In the genomic region with DNA sequence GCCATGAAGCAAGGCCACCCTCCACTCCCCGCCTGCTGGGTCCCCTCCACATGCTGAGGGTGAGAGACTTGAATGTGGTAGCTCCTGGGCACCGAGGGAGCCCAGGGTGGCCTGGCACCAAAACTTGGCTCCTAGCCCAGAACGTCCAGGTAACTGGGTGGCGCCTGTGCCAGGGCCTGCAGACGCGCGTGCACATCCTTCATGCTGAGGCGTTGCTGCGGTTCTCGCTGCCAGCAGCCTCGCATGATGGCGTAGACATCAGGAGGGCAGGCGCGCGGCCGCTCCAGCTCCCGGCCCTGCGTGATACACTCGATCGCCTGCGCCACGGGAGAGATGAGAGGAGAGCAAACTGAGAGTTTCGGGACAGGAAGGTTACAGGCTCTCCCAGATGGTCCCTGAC, we compare ENCODE assay signal across 9 mouse cellular contexts. TPM values are rescaled to one million over a fixed set of nuclear protein-coding genes. Genes with fewer than 3 reads are reported as not detected.
A peak's percentile ranks its signal among the peaks of the same experiment; 100 is the strongest.
DNase-seq lines count a peak whose midpoint lies in the region; ATAC-seq and TF ChIP-seq lines count a peak whose summit lies in the region.
"Had no signal": no experiment of that assay in that cellular context is flagged by ENCODE, and none has a peak within 500 bp of the region (broad histone marks: within the 10 kb centered on the region; RNA-seq: fewer than 3 reads in every experiment).

No protein-coding gene starts in this region.

- WGBS in cerebellum, adult 2 months, result 13% methylated on average over 23 of the region's 23 CpGs
- 50% methylated on average over 23 of the region's 23 CpGs for WGBS in midbrain, embryonic 14.5 days
- 62% methylated on average over 23 of the region's 23 CpGs for WGBS in midbrain, embryonic 11.5 days
- WGBS in kidney, adult 2 months, result 37% methylated on average over 23 of the region's 23 CpGs
- 41% methylated on average over 23 of the region's 23 CpGs for WGBS in neural tube, embryonic 15.5 days
- WGBS in liver, embryonic 12.5 days (ENCODE audit: insufficient replicate concordance), result 52% methylated on average over 23 of the region's 23 CpGs

- TF ChIP-seq CTCF in cerebellum, adult 2 months (IDR thresholded peaks at IDR 0.05; ENCODE audit: borderline replicate concordance, insufficient read depth, low read depth, low read length), result no peak
- no peak for TF ChIP-seq CTCF in kidney, adult 2 months (conservative IDR thresholded peaks at IDR 0.05; ENCODE audit: insufficient read depth, insufficient read length, low read depth, low read length)

- no peak for TF ChIP-seq POLR2A in cerebellum, adult 2 months (IDR thresholded peaks at IDR 0.05; ENCODE audit: borderline replicate concordance, insufficient read depth, low read length)
- no peak for TF ChIP-seq POLR2A in kidney, adult 2 months (IDR thresholded peaks at IDR 0.05; ENCODE audit: low read depth, low read length)

- H3K9ac ChIP-seq in midbrain, embryonic 14.5 days (replicated peaks; ENCODE audit: low read length), result no peak overlapping the region
- no peak overlapping the region for H3K9ac ChIP-seq in midbrain, embryonic 11.5 days (ENCODE audit: low read length)
- H3K9ac ChIP-seq in neural tube, embryonic 15.5 days (replicated peaks), result no peak overlapping the region; the same call in 1 of the 2 replicates
- no peak overlapping the region for H3K9ac ChIP-seq in liver, embryonic 12.5 days

- no peaks in the 10 kb centered on the region for H3K9me3 ChIP-seq in midbrain, embryonic 14.5 days (ENCODE audit: control insufficient read depth, low read length)
- H3K9me3 ChIP-seq in midbrain, embryonic 11.5 days (ENCODE audit: control insufficient read depth, low read length), result no peaks in the 10 kb centered on the region
- H3K9me3 ChIP-seq in neural tube, embryonic 15.5 days (replicated peaks), result no peaks in the 10 kb centered on the region
- H3K9me3 ChIP-seq in liver, embryonic 12.5 days (replicated peaks), result no peaks in the 10 kb centered on the region

- H3K27me3 ChIP-seq in cerebellum, adult 2 months (ENCODE audit: control insufficient read depth, insufficient read depth, low read length), result no peaks in the 10 kb centered on the region
- no peaks in the 10 kb centered on the region for H3K27me3 ChIP-seq in midbrain, embryonic 14.5 days (ENCODE audit: control insufficient read depth, insufficient read depth, low read length)
- peaks cover 2% of the 10 kb centered on the region; the same call in 1 of the 2 replicates for H3K27me3 ChIP-seq in midbrain, embryonic 11.5 days (ENCODE audit: control insufficient read depth, insufficient read depth, low read length)
- no peaks in the 10 kb centered on the region for H3K27me3 ChIP-seq in kidney, adult 2 months (replicated peaks; ENCODE audit: control insufficient read depth, insufficient read depth, low read length)
- H3K27me3 ChIP-seq in neural tube, embryonic 15.5 days (replicated peaks), result peaks cover 7% of the 10 kb centered on the region; the same call in 1 of the 2 replicates
- H3K27me3 ChIP-seq in liver, embryonic 12.5 days (replicated peaks), result peaks cover 71% of the 10 kb centered on the region

- H3K36me3 ChIP-seq in midbrain, embryonic 14.5 days (ENCODE audit: control insufficient read depth, insufficient read depth, low read length), result no peaks in the 10 kb centered on the region
- H3K36me3 ChIP-seq in midbrain, embryonic 11.5 days (ENCODE audit: control insufficient read depth, insufficient read depth, low read length), result no peaks in the 10 kb centered on the region
- no peaks in the 10 kb centered on the region for H3K36me3 ChIP-seq in kidney, adult 2 months (ENCODE audit: control insufficient read depth, insufficient read depth, low read length)
- no peaks in the 10 kb centered on the region for H3K36me3 ChIP-seq in neural tube, embryonic 15.5 days
- H3K36me3 ChIP-seq in liver, embryonic 12.5 days, result no peaks in the 10 kb centered on the region

- no peak for ATAC-seq in midbrain, embryonic 14.5 days (ENCODE audit: low FRiP score, low TSS enrichment)
- no peak; the same call in 1 of the 2 replicates for ATAC-seq in midbrain, embryonic 11.5 days (ENCODE audit: low FRiP score)
- ATAC-seq in neural tube, embryonic 15.5 days (ENCODE audit: low FRiP score), result 0 out of 2 replicates have a peak, but pooled peaks have one; percentile 19
- no peak for ATAC-seq in liver, embryonic 12.5 days

- peak; percentile 25 to 28 for DNase-seq in cerebellum, adult 2 months
- DNase-seq in cerebellum, adult 9-11 months, result no peak
- DNase-seq in midbrain, embryonic 14.5 days, result no peak
- DNase-seq in midbrain, embryonic 11.5 days (ENCODE audit: low spot score, missing footprints), result no peak
- peak; percentile 46 for DNase-seq in kidney, adult 2 months
- DNase-seq in natural killer cell, adult 2 months (ENCODE audit: low spot score in 2 of 2), result no peak
- DNase-seq: heart, adult 11 months had no signal

- H3K4me1 ChIP-seq in cerebellum, adult 2 months (ENCODE audit: control insufficient read depth, insufficient read depth, low read length), result no peaks in the 10 kb centered on the region
- peaks cover 6% of the 10 kb centered on the region; the same call in 1 of the 2 replicates for H3K4me1 ChIP-seq in midbrain, embryonic 14.5 days (ENCODE audit: control insufficient read depth, insufficient read depth, low read length)
- H3K4me1 ChIP-seq in midbrain, embryonic 11.5 days (ENCODE audit: control insufficient read depth, insufficient read depth, low read length), result no peaks in the 10 kb centered on the region; the same call in none of the 2 replicates
- no peaks in the 10 kb centered on the region for H3K4me1 ChIP-seq in kidney, adult 2 months (ENCODE audit: control insufficient read depth, insufficient read depth, low read length)
- H3K4me1 ChIP-seq in neural tube, embryonic 15.5 days, result peaks cover 20% of the 10 kb centered on the region
- H3K4me1 ChIP-seq in liver, embryonic 12.5 days, result no peaks in the 10 kb centered on the region

- peak overlapping the region; percentile 28 for H3K4me2 ChIP-seq in midbrain, embryonic 14.5 days (ENCODE audit: low read length)
- no peak overlapping the region for H3K4me2 ChIP-seq in midbrain, embryonic 11.5 days
- peak overlapping the region; percentile 38 for H3K4me2 ChIP-seq in neural tube, embryonic 15.5 days
- no peak overlapping the region for H3K4me2 ChIP-seq in liver, embryonic 12.5 days

- H3K27ac ChIP-seq in cerebellum, adult 2 months (ENCODE audit: insufficient read depth, low read length), result no peak overlapping the region
- 0 out of 2 replicates have a peak overlapping the region, but pooled peaks have one; percentile 20 for H3K27ac ChIP-seq in midbrain, embryonic 14.5 days (replicated peaks; ENCODE audit: low read depth, low read length)
- no peak overlapping the region for H3K27ac ChIP-seq in midbrain, embryonic 11.5 days (ENCODE audit: low read depth, low read length)
- no peak overlapping the region for H3K27ac ChIP-seq in kidney, adult 2 months (ENCODE audit: insufficient read depth, low read depth, low read length)
- H3K27ac ChIP-seq in neural tube, embryonic 15.5 days (replicated peaks), result no peak overlapping the region
- H3K27ac ChIP-seq in liver, embryonic 12.5 days, result no peak overlapping the region

- peak overlapping the region; percentile 25 for H3K4me3 ChIP-seq in cerebellum, adult 2 months (replicated peaks; ENCODE audit: insufficient read depth, low read depth, low read length)
- no peak overlapping the region for H3K4me3 ChIP-seq in midbrain, embryonic 14.5 days (replicated peaks; ENCODE audit: low read depth, low read length)
- H3K4me3 ChIP-seq in midbrain, embryonic 11.5 days (ENCODE audit: low read depth, low read length), result no peak overlapping the region
- no peak overlapping the region for H3K4me3 ChIP-seq in kidney, adult 2 months (ENCODE audit: insufficient read depth, low read depth, low read length)
- no peak overlapping the region for H3K4me3 ChIP-seq in neural tube, embryonic 15.5 days (replicated peaks)
- no peak overlapping the region for H3K4me3 ChIP-seq in liver, embryonic 12.5 days

RNA-seq across cellular contexts. Expression of gene Ntrk1, which starts 16.7 kb away (rescaled TPM):
- 2.5 and 2.8 TPM in 2 replicates for polyA plus RNA-seq in cerebellum, adult 2 months (2012; rRNA removed)
- 1.2 and 1.7 TPM in 2 replicates for polyA plus RNA-seq in midbrain, embryonic 14.5 days (2014; fragmentation: Nextera tagmentation; extraction: Ambion mirVana)
- polyA plus RNA-seq in midbrain, embryonic 11.5 days (2014; fragmentation: Nextera tagmentation; extraction: Ambion mirVana), result 2.4 and 3.2 TPM in 2 replicates
- polyA plus RNA-seq in kidney, adult 2 months (2012; rRNA removed), result 2.5 and 4.5 TPM in 2 replicates
- polyA plus RNA-seq in neural tube, embryonic 15.5 days (2015; fragmentation: Nextera tagmentation; extraction: Ambion mirVana), result 41.2 and 50.1 TPM in 2 replicates
- 0.31 and 0.59 TPM in 2 replicates for polyA plus RNA-seq in liver, embryonic 12.5 days (2016; fragmentation: Nextera tagmentation; extraction: Ambion mirVana)

RNA-seq across cellular contexts. Expression of gene Insrr, which starts 18.5 kb away (rescaled TPM):
- 1.3 and 1.4 TPM in 2 replicates for polyA plus RNA-seq in cerebellum, adult 2 months (2012; rRNA removed)
- 0.13 and 0.97 TPM in 2 replicates for polyA plus RNA-seq in midbrain, embryonic 14.5 days (2014; fragmentation: Nextera tagmentation; extraction: Ambion mirVana)
- 0.51 and 0.71 TPM in 2 replicates for polyA plus RNA-seq in midbrain, embryonic 11.5 days (2014; fragmentation: Nextera tagmentation; extraction: Ambion mirVana)
- 23.9 and 27.8 TPM in 2 replicates for polyA plus RNA-seq in kidney, adult 2 months (2012; rRNA removed)
- polyA plus RNA-seq in neural tube, embryonic 15.5 days (2015; fragmentation: Nextera tagmentation; extraction: Ambion mirVana), result 1.1 and 2.0 TPM in 2 replicates
- polyA plus RNA-seq in liver, embryonic 12.5 days (2016; fragmentation: Nextera tagmentation; extraction: Ambion mirVana), result 0.05 TPM in 1 of 2 replicates, not detected in the other

RNA-seq across cellular contexts. Expression of gene Lrrc71, which starts 29.9 kb away (rescaled TPM):
- 0.47 and 0.70 TPM in 2 replicates for polyA plus RNA-seq in cerebellum, adult 2 months (2012; rRNA removed)
- 0.49 and 0.50 TPM in 2 replicates for polyA plus RNA-seq in midbrain, embryonic 14.5 days (2014; fragmentation: Nextera tagmentation; extraction: Ambion mirVana)
- polyA plus RNA-seq in midbrain, embryonic 11.5 days (2014; fragmentation: Nextera tagmentation; extraction: Ambion mirVana), result 0.08 and 0.21 TPM in 2 replicates
- 0.20 and 0.48 TPM in 2 replicates for polyA plus RNA-seq in kidney, adult 2 months (2012; rRNA removed)
- polyA plus RNA-seq in neural tube, embryonic 15.5 days (2015; fragmentation: Nextera tagmentation; extraction: Ambion mirVana), result 0.44 and 1.0 TPM in 2 replicates
- polyA plus RNA-seq in liver, embryonic 12.5 days (2016; fragmentation: Nextera tagmentation; extraction: Ambion mirVana), result 0.13 and 0.29 TPM in 2 replicates

RNA-seq across cellular contexts. Expression of gene Pear1, which starts 45.8 kb away (rescaled TPM):
- 7.4 and 8.5 TPM in 2 replicates for polyA plus RNA-seq in cerebellum, adult 2 months (2012; rRNA removed)
- 2.2 and 6.9 TPM in 2 replicates for polyA plus RNA-seq in midbrain, embryonic 14.5 days (2014; fragmentation: Nextera tagmentation; extraction: Ambion mirVana)
- 5.4 and 6.9 TPM in 2 replicates for polyA plus RNA-seq in midbrain, embryonic 11.5 days (2014; fragmentation: Nextera tagmentation; extraction: Ambion mirVana)
- 60.5 and 71.0 TPM in 2 replicates for polyA plus RNA-seq in kidney, adult 2 months (2012; rRNA removed)
- polyA plus RNA-seq in neural tube, embryonic 15.5 days (2015; fragmentation: Nextera tagmentation; extraction: Ambion mirVana), result 9.1 and 13.4 TPM in 2 replicates
- polyA plus RNA-seq in liver, embryonic 12.5 days (2016; fragmentation: Nextera tagmentation; extraction: Ambion mirVana), result 9.4 and 10.2 TPM in 2 replicates

Comparison
In these comparisons a context has a peak if more than half of its experiments do, and no peak if none do; other contexts are left out.
1. DNase-seq: peak in cerebellum, adult 2 months (2 of 2) and kidney, adult 2 months (single experiment); none in cerebellum, adult 9-11 months (single experiment), midbrain, embryonic 14.5 days (single experiment), midbrain, embryonic 11.5 days (single experiment) and natural killer cell, adult 2 months (0 of 2).
2. H3K4me2 ChIP-seq: peak in midbrain, embryonic 14.5 days (single experiment) and neural tube, embryonic 15.5 days (single experiment); none in midbrain, embryonic 11.5 days (single experiment) and liver, embryonic 12.5 days (single experiment).